Mouse (Mus musculus) intestine, embryonic 15.5 days (tissue): ENCODE measurements around the gene Spaca7. TPM values are rescaled to one million over a fixed set of nuclear protein-coding genes. Genes with fewer than 3 reads are reported as not detected.

Experiments used
- polyA plus RNA-seq: library from polyadenylated mRNA; unstranded; fragments of >200 nt; fragmentation: Nextera tagmentation; extraction: Ambion mirVana; gene quantifications from 2 replicates; pipeline ENCODE4 v1.2.1, GENCODE M21; 2015

The Spaca7 gene
- polyA plus RNA-seq, 1 experiment from 2014 or later = not detected

Other genes starting within 250 kb of the Spaca7 start
- not detected in 2 replicates for gene Sox1, start 177.7 kb upstream of the Spaca7 start, polyA plus RNA-seq
- gene Tubgcp3, start 99.2 kb downstream of the Spaca7 start, polyA plus RNA-seq = 37.5 and 38.0 TPM in 2 replicates
- gene Atp11a, start 184.0 kb downstream of the Spaca7 start, polyA plus RNA-seq = 15.9 and 18.6 TPM in 2 replicates